Mouse (Mus musculus): ENCODE measurements around the gene Cib2.
"Not testable (repeated sequence)": the region's sequence is repeated elsewhere in the genome, so short reads cannot be mapped to it uniquely, and the experiment has no call there.

The Cib2 gene

GRCm38 (mm10) chr9:54559771-54560471 lies at the start of gene Cib2:
Gene Cib2, minus strand, starts transcription at chr9:54560218.
- peak; percentile 79 for DNase-seq (ENCODE audit: low spot score)

- no peak for DNase-seq (ENCODE audit: low spot score)
Observed at GRCm38 (mm10) chr9:54604886-54605285, 44.9 kb upstream of the Cib2 start.

GRCm38 (mm10) chr9:54604131-54604654 lies 44.2 kb upstream of the Cib2 start:
- no peak for DNase-seq (ENCODE audit: low spot score)

- no peak for DNase-seq (ENCODE audit: low spot score)
Observed at GRCm38 (mm10) chr9:54602916-54603315, 42.9 kb upstream of the Cib2 start.

GRCm38 (mm10) chr9:54602386-54602785 lies 42.4 kb upstream of the Cib2 start:
- no peak for DNase-seq (ENCODE audit: low spot score)

GRCm38 (mm10) chr9:54596752-54597465 lies 36.9 kb upstream of the Cib2 start:
- no peak for DNase-seq (ENCODE audit: low spot score)

GRCm38 (mm10) chr9:54593652-54594051 lies 33.6 kb upstream of the Cib2 start:
- DNase-seq (ENCODE audit: low spot score): not testable (repeated sequence)

- DNase-seq (ENCODE audit: low spot score): no peak
Observed at GRCm38 (mm10) chr9:54587863-54588262, 27.8 kb upstream of the Cib2 start.

GRCm38 (mm10) chr9:54586199-54587061 lies 26.4 kb upstream of the Cib2 start, which contains the start of gene Idh3a:
Gene Idh3a, plus strand, starts transcription at chr9:54586334.
- peak; percentile 98 for DNase-seq (ENCODE audit: low spot score)

- no peak for DNase-seq (ENCODE audit: low spot score)
Observed at GRCm38 (mm10) chr9:54585839-54586198, 25.8 kb upstream of the Cib2 start.

GRCm38 (mm10) chr9:54584127-54584526 lies 24.1 kb upstream of the Cib2 start:
- DNase-seq (ENCODE audit: low spot score): not testable (repeated sequence)

- DNase-seq (ENCODE audit: low spot score): no peak
Observed at GRCm38 (mm10) chr9:54583712-54584111, 23.7 kb upstream of the Cib2 start.

- DNase-seq (ENCODE audit: low spot score): no peak
Observed at GRCm38 (mm10) chr9:54571130-54571839, 11.3 kb upstream of the Cib2 start.

- DNase-seq (ENCODE audit: low spot score): no peak
Observed at GRCm38 (mm10) chr9:54568732-54569131, 8.7 kb upstream of the Cib2 start.

- DNase-seq (ENCODE audit: low spot score): no peak
Observed at GRCm38 (mm10) chr9:54566958-54567357, 6.9 kb upstream of the Cib2 start.

GRCm38 (mm10) chr9:54560831-54561601 lies 998 bp upstream of the Cib2 start:
- DNase-seq (ENCODE audit: low spot score): no peak

- DNase-seq (ENCODE audit: low spot score): no peak
Observed at GRCm38 (mm10) chr9:54558731-54559130, 1.3 kb downstream of the Cib2 start.

GRCm38 (mm10) chr9:54555044-54555443 lies 5.0 kb downstream of the Cib2 start:
- DNase-seq (ENCODE audit: low spot score): no peak

- DNase-seq (ENCODE audit: low spot score): no peak
Observed at GRCm38 (mm10) chr9:54552409-54552808, 7.6 kb downstream of the Cib2 start.

GRCm38 (mm10) chr9:54549433-54549832 lies 10.6 kb downstream of the Cib2 start:
- no peak for DNase-seq (ENCODE audit: low spot score)

GRCm38 (mm10) chr9:54547536-54547935 lies 12.5 kb downstream of the Cib2 start:
- DNase-seq (ENCODE audit: low spot score): no peak
